Mouse (Mus musculus) ovary, adult 18-20 months (tissue): ENCODE data around the gene Sav1.

Experiments used
- DNase-seq: peaks from one replicate; pipeline ENCODE4 v3.0.0; 2022; ENCODE audit warnings: low spot score, mixed read lengths

Sav1 gene

GRCm38 (mm10) chr12:69957378-69957777 lies 29.4 kb downstream of the Sav1 start:
- no peak for DNase-seq

GRCm38 (mm10) chr12:69947502-69947901 lies 39.3 kb downstream of the Sav1 start:
- DNase-seq = no peak

- DNase-seq = no peak
These were observed 40.9 kb downstream of the Sav1 start for GRCm38 (mm10) chr12:69945861-69946260.

GRCm38 (mm10) chr12:69941655-69942329 lies 45.0 kb downstream of the Sav1 start:
- DNase-seq = no peak

GRCm38 (mm10) chr12:69939291-69939690 lies 47.5 kb downstream of the Sav1 start:
- DNase-seq = no peak

GRCm38 (mm10) chr12:69937731-69938130 lies 49.1 kb downstream of the Sav1 start:
- DNase-seq = no peak

GRCm38 (mm10) chr12:69926716-69927115 lies 60.1 kb downstream of the Sav1 start:
- no peak for DNase-seq

GRCm38 (mm10) chr12:69924012-69924411 lies 62.8 kb downstream of the Sav1 start:
- no peak for DNase-seq

- no peak for DNase-seq
These were observed 63.2 kb downstream of the Sav1 start for GRCm38 (mm10) chr12:69923603-69924002.

GRCm38 (mm10) chr12:69923128-69923527 lies 63.7 kb downstream of the Sav1 start:
- DNase-seq = no peak

- no peak for DNase-seq
These were observed 64.7 kb downstream of the Sav1 start for GRCm38 (mm10) chr12:69922099-69922498.

- no peak for DNase-seq
These were observed 68.9 kb downstream of the Sav1 start for GRCm38 (mm10) chr12:69917870-69918269.
